Mouse (Mus musculus) liver, embryonic 13.5 days (tissue): ENCODE data around the gene Fam241b. TPM values are rescaled to one million over a fixed set of nuclear protein-coding genes. Genes with fewer than 3 reads are reported as not detected.

Source experiments
- ATAC-seq: fragments of 200-750 bp; cut with Nextera tagmentation; 2 replicates; pipeline ENCODE4 v1.8.0; 2017; ENCODE audit warnings: low read depth, mild to moderate bottlenecking, moderate number of reproducible peaks, moderate library complexity
- DNase-seq: peaks from one replicate; pipeline ENCODE4 v3.0.0; 2022
- H3K27ac ChIP-seq: fragments of 300-500 bp; sonication (generic); 2 replicates; pipeline ENCODE4 v1.5.1; 2015; ENCODE audit warnings: moderate library complexity, mild to moderate bottlenecking, inconsistent platforms
- H3K27me3 ChIP-seq: fragments of 300-500 bp; sonication (generic); 2 replicates; pipeline ENCODE4 v1.6.1; 2015; ENCODE audit warnings: mild to moderate bottlenecking, inconsistent platforms
- H3K36me3 ChIP-seq: fragments of 300-500 bp; sonication (generic); 2 replicates; pipeline ENCODE4 v1.6.1; 2015; ENCODE audit warnings: mild to moderate bottlenecking, inconsistent platforms
- H3K4me1 ChIP-seq: fragments of 300-500 bp; sonication (generic); replicated peaks from 2 replicates; pipeline ENCODE4 v1.6.1; 2015; ENCODE audit warnings: inconsistent platforms
- H3K4me2 ChIP-seq: fragments of 300-500 bp; sonication (generic); 2 replicates; pipeline ENCODE4 v1.6.1; 2015; ENCODE audit warnings: inconsistent platforms, mild to moderate bottlenecking, moderate library complexity
- H3K4me3 ChIP-seq: fragments of 300-500 bp; sonication (generic); replicated peaks from 2 replicates; pipeline ENCODE4 v1.5.1; 2015; ENCODE audit warnings: mild to moderate bottlenecking, inconsistent platforms
- H3K9ac ChIP-seq: fragments of 300-500 bp; sonication (generic); 2 replicates; pipeline ENCODE4 v1.6.1; 2015; ENCODE audit warnings: mild to moderate bottlenecking, inconsistent platforms
- H3K9me3 ChIP-seq: fragments of 300-500 bp; sonication (generic); replicated peaks from 2 replicates; pipeline ENCODE4 v1.6.1; 2016; ENCODE audit warnings: inconsistent platforms
- WGBS: fragments of 180-500 bp; shearing (Covaris S2); methylation state at CpG from one replicate; pipeline ENCODE4 v1.1.7; 2015; ENCODE audit not compliant: insufficient replicate concordance; 5-methylcytosine and 5-hydroxymethylcytosine counted together
- polyA plus RNA-seq: library from polyadenylated mRNA; unstranded; fragments of >200 nt; fragmentation: Nextera tagmentation; extraction: Ambion mirVana; gene quantifications from 2 replicates; pipeline ENCODE4 v1.2.1, GENCODE M21; 2015

The Fam241b gene
- polyA plus RNA-seq, result 1.0 and 1.1 TPM in 2 replicates

GRCm38 (mm10) chr10:62143820-62144219 is at the start of gene Fam241b:
Fam241b (minus strand) TSS chr10:62143920.
- H3K27me3 ChIP-seq, result peaks cover 4% of the 10 kb centered on the region; the same call in 1 of the 2 replicates

DNA sequence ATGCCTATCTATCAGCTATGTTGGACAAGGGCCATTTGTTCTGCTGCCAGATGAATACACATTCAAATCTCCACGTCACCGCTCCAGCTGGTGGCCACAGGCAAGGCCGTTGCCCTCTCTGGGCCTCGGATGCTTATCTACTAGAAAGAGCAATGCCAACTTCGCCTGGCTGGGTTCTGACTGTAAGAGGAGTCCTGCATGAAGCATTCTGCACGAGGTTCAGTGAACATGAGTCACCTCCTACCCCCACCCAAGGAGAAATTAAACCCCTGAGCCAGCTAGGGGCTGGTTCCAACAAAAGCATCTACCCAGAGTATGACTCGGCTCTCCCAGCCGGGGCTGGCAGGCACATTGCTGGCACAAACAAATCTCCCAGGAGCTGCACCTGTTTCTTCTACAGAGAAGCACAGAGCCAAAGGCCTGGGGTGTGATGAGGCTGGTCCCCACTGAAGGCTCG is 49.0 kb upstream of the Fam241b start:
- no peak for ATAC-seq
- no peak overlapping the region for H3K27ac ChIP-seq
- 58% methylated on average over 9 of the region's 9 CpGs for WGBS

More at GRCm38 (mm10) chr10:62143820-62144219, at the start of gene Fam241b:
- Histone ChIP-seq H3K4me1 (no peaks in the 10 kb centered on the region), H3K4me3 (no peak within 1 kb of the TSS), H3K4me2 (no peak within 1 kb of the TSS), H3K27ac (no peak within 1 kb of the TSS), H3K36me3 (no peaks in the 10 kb centered on the region), H3K9ac (no peak within 1 kb of the TSS), H3K9me3 (no peaks in the 10 kb centered on the region)
- DNase-seq (no peak), ATAC-seq (no peak)
- WGBS, result 47% methylated on average over 8 of the region's 8 CpGs

DNA sequence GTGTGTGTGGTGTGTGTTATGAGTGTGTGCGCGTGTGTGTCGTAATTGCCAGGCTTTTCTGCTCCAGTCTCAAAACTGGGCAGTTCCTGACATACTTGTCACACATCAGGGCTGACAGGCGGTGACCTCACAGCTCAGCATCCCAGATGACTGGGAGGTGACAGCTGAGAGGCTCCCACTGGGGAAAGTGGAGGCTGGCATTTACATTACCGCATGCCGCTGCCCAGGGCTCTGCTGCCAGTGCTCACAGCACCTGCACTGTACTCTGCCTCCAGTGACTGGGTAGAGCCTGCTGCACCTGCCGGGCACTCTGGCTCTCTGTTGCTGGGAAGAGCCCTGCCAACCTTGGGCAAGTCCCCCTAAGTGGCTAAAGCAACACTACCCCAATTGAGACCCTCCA is 47.1 kb upstream of the Fam241b start:
- ATAC-seq, result no peak
- WGBS, result 89% methylated on average over 7 of the region's 7 CpGs

More for the DNA sequence above, 49.0 kb upstream of the Fam241b start:
- H3K9me3 ChIP-seq, result no peaks in the 10 kb centered on the region
- H3K36me3 ChIP-seq, result no peaks in the 10 kb centered on the region
- no peak for DNase-seq
- peaks cover 27% of the 10 kb centered on the region for H3K4me1 ChIP-seq
- no peak overlapping the region for H3K4me3 ChIP-seq
- no peak overlapping the region for H3K9ac ChIP-seq
- no peaks in the 10 kb centered on the region for H3K27me3 ChIP-seq
- no peak overlapping the region for H3K4me2 ChIP-seq

GRCm38 (mm10) chr10:62189910-62190309 is 46.2 kb upstream of the Fam241b start:
- Histone ChIP-seq H3K36me3 (no peaks in the 10 kb centered on the region), H3K27ac (no peak overlapping the region), H3K4me1 (peaks cover 28% of the 10 kb centered on the region), H3K27me3 (peaks cover 12% of the 10 kb centered on the region; the same call in 1 of the 2 replicates), H3K9ac (no peak overlapping the region), H3K9me3 (no peaks in the 10 kb centered on the region), H3K4me3 (no peak overlapping the region), H3K4me2 (no peak overlapping the region)
- WGBS, result 57% methylated on average over 4 of the region's 4 CpGs
- peak; percentile 14; the same call in 1 of the 2 replicates for ATAC-seq
- DNase-seq, result no peak

More for the DNA sequence above, 47.1 kb upstream of the Fam241b start:
- Histone ChIP-seq H3K9ac (no peak overlapping the region), H3K4me2 (no peak overlapping the region), H3K36me3 (no peaks in the 10 kb centered on the region), H3K4me1 (peaks cover 28% of the 10 kb centered on the region), H3K4me3 (no peak overlapping the region), H3K9me3 (no peaks in the 10 kb centered on the region), H3K27me3 (0 out of 2 replicates have a peak, but pooled peaks cover 7% of the 10 kb centered on the region), H3K27ac (no peak overlapping the region)
- no peak for DNase-seq

- H3K27me3 ChIP-seq, result peaks cover 12% of the 10 kb centered on the region; the same call in 1 of the 2 replicates
- H3K4me2 ChIP-seq, result no peak overlapping the region
- no peaks in the 10 kb centered on the region for H3K9me3 ChIP-seq
- ATAC-seq, result no peak
- H3K27ac ChIP-seq, result no peak overlapping the region
- H3K4me3 ChIP-seq, result no peak overlapping the region
- WGBS, result 41% methylated on average over 3 of the region's 3 CpGs
- H3K4me1 ChIP-seq, result peaks cover 28% of the 10 kb centered on the region
- H3K9ac ChIP-seq, result no peak overlapping the region
- no peaks in the 10 kb centered on the region for H3K36me3 ChIP-seq
- no peak for DNase-seq
Measured at GRCm38 (mm10) chr10:62189303-62189702, 45.6 kb upstream of the Fam241b start.

GRCm38 (mm10) chr10:62186882-62187281 is 43.2 kb upstream of the Fam241b start:
- H3K4me2 ChIP-seq, result no peak overlapping the region
- H3K9me3 ChIP-seq, result no peaks in the 10 kb centered on the region
- WGBS, result 17% methylated on average over 7 of the region's 7 CpGs
- no peaks in the 10 kb centered on the region for H3K36me3 ChIP-seq
- H3K27me3 ChIP-seq, result peaks cover 12% of the 10 kb centered on the region; the same call in 1 of the 2 replicates
- DNase-seq, result peak; percentile 68
- no peak overlapping the region for H3K9ac ChIP-seq
- H3K4me3 ChIP-seq, result no peak overlapping the region
- H3K27ac ChIP-seq, result no peak overlapping the region
- peaks cover 28% of the 10 kb centered on the region for H3K4me1 ChIP-seq
- ATAC-seq, result peak; percentile 62

- no peaks in the 10 kb centered on the region for H3K9me3 ChIP-seq
- no peak overlapping the region for H3K27ac ChIP-seq
- no peak overlapping the region for H3K4me3 ChIP-seq
- DNase-seq (peak; percentile 86), ATAC-seq (peak; percentile 38; the same call in 1 of the 2 replicates)
- H3K27me3 ChIP-seq, result peaks cover 12% of the 10 kb centered on the region; the same call in 1 of the 2 replicates
- no peak overlapping the region for H3K4me2 ChIP-seq
- 3% methylated on average over 10 of the region's 10 CpGs for whole genome bisulfite sequencing
- peaks cover 8% of the 10 kb centered on the region for H3K4me1 ChIP-seq
- no peaks in the 10 kb centered on the region for H3K36me3 ChIP-seq
- no peak overlapping the region for H3K9ac ChIP-seq
Measured at GRCm38 (mm10) chr10:62183053-62183452, 39.3 kb upstream of the Fam241b start.

GRCm38 (mm10) chr10:62182471-62183014 is 38.8 kb upstream of the Fam241b start:
- ATAC-seq (no peak), DNase-seq (no peak)
- WGBS, result 65% methylated on average over 6 of the region's 6 CpGs

DNA sequence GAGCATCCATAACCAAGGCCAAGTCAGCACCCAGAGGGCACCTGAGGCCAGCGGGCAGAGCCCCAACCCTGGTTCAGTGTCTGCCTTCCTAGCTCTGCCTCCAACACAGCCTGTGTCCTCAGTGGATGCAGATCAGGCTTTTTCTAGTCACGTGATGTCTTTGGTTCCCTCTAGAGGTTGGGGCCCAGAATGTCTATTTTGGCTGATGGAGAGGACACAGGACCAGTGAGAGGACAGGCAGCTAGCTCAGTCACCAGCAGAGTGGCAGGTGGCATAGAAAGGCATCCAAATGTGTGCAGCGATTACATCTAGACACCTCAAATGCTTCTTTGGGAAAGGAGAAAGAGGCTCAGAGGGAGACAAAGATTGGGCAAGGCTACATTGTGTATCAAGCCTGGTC is 38.0 kb upstream of the Fam241b start:
- Histone ChIP-seq H3K9ac (no peak overlapping the region), H3K9me3 (no peaks in the 10 kb centered on the region), H3K4me3 (no peak overlapping the region), H3K4me2 (no peak overlapping the region), H3K27me3 (peaks cover 12% of the 10 kb centered on the region; the same call in 1 of the 2 replicates), H3K27ac (no peak overlapping the region), H3K36me3 (no peaks in the 10 kb centered on the region), H3K4me1 (no peaks in the 10 kb centered on the region)
- WGBS, result 45% methylated on average over 3 of the region's 3 CpGs
- no peak for DNase-seq
- no peak for ATAC-seq

More at GRCm38 (mm10) chr10:62182471-62183014, 38.8 kb upstream of the Fam241b start:
- Histone ChIP-seq H3K9me3 (no peaks in the 10 kb centered on the region), H3K36me3 (no peaks in the 10 kb centered on the region), H3K27me3 (peaks cover 12% of the 10 kb centered on the region; the same call in 1 of the 2 replicates), H3K9ac (no peak overlapping the region), H3K4me3 (no peak overlapping the region), H3K4me2 (no peak overlapping the region), H3K27ac (no peak overlapping the region), H3K4me1 (peaks cover 4% of the 10 kb centered on the region; the same call in 1 of the 2 replicates)

DNA sequence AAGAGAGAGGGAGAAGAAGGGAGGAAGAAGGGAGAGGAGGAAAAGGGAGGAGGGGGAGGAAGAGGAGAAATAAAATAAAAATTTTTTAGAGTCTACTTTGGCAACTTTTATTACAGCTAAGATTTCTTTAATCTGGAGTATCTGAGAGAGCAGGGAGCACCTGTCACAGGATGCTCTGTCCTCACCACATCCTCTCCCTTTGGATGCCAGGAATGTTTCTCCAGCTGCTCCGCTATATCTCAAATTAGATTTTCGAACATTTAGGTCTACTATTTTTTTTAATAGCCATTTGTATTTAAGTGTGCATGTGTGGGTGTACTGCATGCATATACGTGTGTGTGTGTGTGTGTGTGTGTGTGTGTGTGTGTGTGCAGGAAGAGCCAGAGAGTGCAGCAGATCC is 36.2 kb upstream of the Fam241b start:
- Histone ChIP-seq H3K4me2 (no peak overlapping the region), H3K36me3 (no peaks in the 10 kb centered on the region), H3K4me1 (no peaks in the 10 kb centered on the region), H3K9me3 (no peaks in the 10 kb centered on the region), H3K27ac (no peak overlapping the region), H3K4me3 (no peak overlapping the region), H3K27me3 (peaks cover under 1% of the 10 kb centered on the region; the same call in 1 of the 2 replicates), H3K9ac (no peak overlapping the region)
- ATAC-seq, result no peak
- whole genome bisulfite sequencing, result 69% methylated on average over 3 of the region's 3 CpGs
- DNase-seq, result no peak

- Histone ChIP-seq H3K4me2 (no peak overlapping the region), H3K9ac (no peak overlapping the region), H3K4me3 (no peak overlapping the region), H3K4me1 (no peaks in the 10 kb centered on the region), H3K27ac (no peak overlapping the region), H3K27me3 (no peaks in the 10 kb centered on the region; the same call in 1 of the 2 replicates), H3K36me3 (no peaks in the 10 kb centered on the region), H3K9me3 (no peaks in the 10 kb centered on the region)
- DNase-seq (no peak), ATAC-seq (no peak)
- 56% methylated on average over 15 of the region's 15 CpGs for WGBS
Measured at GRCm38 (mm10) chr10:62174533-62175313, 31.0 kb upstream of the Fam241b start.
